Mouse (Mus musculus): ENCODE measurements at regions not wholly inside any gene's neighbourhood (a gene's known extent, or its start where the extent isn't known, plus 50 kb on each side); places are given as distances from the start of the nearest gene placed in this dataset.

DNA sequence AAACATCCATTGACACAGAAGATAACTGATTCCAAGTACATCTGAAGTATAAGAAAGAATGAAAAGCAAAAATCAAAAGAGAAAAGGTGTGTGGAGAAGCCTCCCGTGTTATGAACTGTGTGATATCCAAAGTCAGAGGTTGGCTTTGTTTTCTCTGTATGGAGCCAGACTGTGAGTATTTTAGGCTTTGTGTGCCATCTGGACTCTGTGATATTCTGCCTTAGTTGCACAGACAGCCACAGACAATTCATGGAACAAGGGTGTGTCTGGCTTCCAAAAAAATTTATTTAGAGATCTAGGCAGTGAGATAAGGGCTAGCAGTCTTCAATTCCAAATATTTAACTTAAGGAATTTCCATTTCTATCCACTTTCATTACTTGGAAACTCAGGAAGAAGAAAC lies 111.5 kb upstream of the Dpp10 start:
- peak; percentile 8 to 17 for DNase-seq

DNA sequence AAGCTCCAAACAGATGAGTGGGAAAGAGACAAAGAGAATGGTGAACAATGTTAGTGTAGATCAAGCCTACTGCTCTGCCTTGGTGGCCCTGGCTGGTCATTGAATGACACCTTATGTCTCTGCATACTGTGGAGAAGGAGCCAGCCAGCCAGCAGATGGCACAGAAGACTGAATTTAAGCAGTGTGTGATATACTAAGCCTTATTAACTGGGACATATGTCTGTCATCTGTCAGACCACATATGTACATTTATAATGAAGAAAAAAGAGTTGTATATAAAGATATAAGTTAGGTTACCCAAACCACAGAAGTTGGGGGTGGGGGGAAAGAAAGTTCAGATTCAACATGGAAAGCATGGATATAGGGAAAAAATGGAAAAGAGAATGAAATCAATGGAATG lies 106.7 kb upstream of the Dpp10 start:
- peak in 1 of 2 experiments; percentile 26 for DNase-seq

- DNase-seq, result peak; percentile 90 to 93
Measured at GRCm38 (mm10) chr1:124148590-124148989, 103.2 kb upstream of the Dpp10 start.

GRCm38 (mm10) chr1:124104286-124104846 lies 59.0 kb upstream of the Dpp10 start:
- DNase-seq, result no peak

DNA sequence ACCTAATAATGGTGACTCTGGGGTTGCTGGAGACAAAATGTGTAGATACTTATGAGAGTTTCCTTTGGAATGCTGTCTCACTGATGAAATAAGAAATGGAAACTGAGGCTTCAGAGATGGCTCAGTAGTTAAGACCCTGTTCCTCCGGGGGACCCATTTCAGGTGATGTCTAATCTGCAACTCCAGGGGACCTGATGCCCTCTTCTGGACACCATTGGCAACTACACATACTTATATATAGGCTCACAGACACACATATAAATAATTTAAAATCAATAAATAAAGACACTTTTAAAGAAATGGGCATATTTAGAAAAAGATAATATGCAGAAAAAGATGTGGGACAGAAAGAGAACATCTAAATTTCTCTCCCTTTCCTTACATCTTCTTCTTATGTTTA lies 57.7 kb upstream of the Dpp10 start:
- peak; percentile 1 for DNase-seq
